Mouse (Mus musculus) inflammation-experienced regulatory T-cells, adult 6 months (primary cell): ENCODE measurements around the gene Klhdc2. TPM values are rescaled to one million over a fixed set of nuclear protein-coding genes. Genes with fewer than 3 reads are reported as not detected.

Experiments
- ATAC-seq: one replicate; pipeline ENCODE4 v1.8.0; 2017
- polyA plus RNA-seq, 3 experiments: library from polyadenylated mRNA; unstranded; fragments of 100-300 nt; shearing (Covaris generic); gene quantifications; one replicate each; pipeline ENCODE4 v1.2.1; 2017

Gene Klhdc2
- polyA plus RNA-seq, 3 experiments from 2014 or later, result 12.0 to 16.0 (median 14.3) TPM

GRCm38 (mm10) chr12:69302171-69302570, 5.7 kb downstream of the Klhdc2 start:
- no peak for ATAC-seq

- ATAC-seq, result no peak
Measured at GRCm38 (mm10) chr12:69304051-69304450, 7.6 kb downstream of the Klhdc2 start.

GRCm38 (mm10) chr12:69306333-69306732, 9.9 kb downstream of the Klhdc2 start:
- ATAC-seq, result no peak

- no peak for ATAC-seq
Measured at GRCm38 (mm10) chr12:69309659-69310058, 13.2 kb downstream of the Klhdc2 start.

GRCm38 (mm10) chr12:69318431-69318830, 21.9 kb downstream of the Klhdc2 start:
- ATAC-seq, result no peak

GRCm38 (mm10) chr12:69331187-69331586, 34.7 kb downstream of the Klhdc2 start:
- no peak for ATAC-seq

- no peak for ATAC-seq
Measured at GRCm38 (mm10) chr12:69332147-69332546, 35.7 kb downstream of the Klhdc2 start.

- peak; percentile 80 for ATAC-seq
Measured at GRCm38 (mm10) chr12:69333547-69333946, 37.1 kb downstream of the Klhdc2 start.

- no peak for ATAC-seq
Measured at GRCm38 (mm10) chr12:69349928-69350327, 53.4 kb downstream of the Klhdc2 start.

GRCm38 (mm10) chr12:69351685-69352084, 55.2 kb downstream of the Klhdc2 start:
- peak; percentile 54 for ATAC-seq

- peak; percentile 35 for ATAC-seq
Measured at GRCm38 (mm10) chr12:69356546-69357299, 60.2 kb downstream of the Klhdc2 start, which contains the start of gene Nemf. TSS of gene Nemf (minus strand) at chr12:69357165.

- ATAC-seq, result no peak
Measured at GRCm38 (mm10) chr12:69357300-69357646, 60.8 kb downstream of the Klhdc2 start.

Other genes with a start within 250 kb of the Klhdc2 start
- 1,000 to 10,000 TPM; 2,056 to 4,231 (median 2,807) TPM for gene Rps29, start 137.5 kb upstream of the Klhdc2 start, polyA plus RNA-seq
- gene Lrr1, start 127.9 kb upstream of the Klhdc2 start, polyA plus RNA-seq, result 1 to 10 TPM in 2 of 3 experiments, not detected in 1; 1.5 to 8.2 TPM
- 100 to 1,000 TPM; 533 to 565 (median 537) TPM for gene Rpl36al, start 112.6 kb upstream of the Klhdc2 start, polyA plus RNA-seq
- gene Mgat2, start 112.5 kb upstream of the Klhdc2 start, polyA plus RNA-seq, result 10 to 100 TPM; 17.8 to 27.9 (median 21.1) TPM
- 10 to 100 TPM in 1 of 3 experiments, 1 to 10 TPM in 2; 6.9 to 16.1 (median 8.8) TPM for gene Gm49383, start 99.6 kb upstream of the Klhdc2 start, polyA plus RNA-seq
- 1 to 10 TPM; 4.7 to 5.4 (median 4.7) TPM for gene Dnaaf2, start 98.3 kb upstream of the Klhdc2 start, polyA plus RNA-seq
- 10 to 100 TPM in 1 of 3 experiments, 1 to 10 TPM in 2; 7.9 to 15.2 (median 9.6) TPM for gene Gm49384, start 92.4 kb upstream of the Klhdc2 start, polyA plus RNA-seq
- gene Pole2, start 68.5 kb upstream of the Klhdc2 start, polyA plus RNA-seq, result 10 to 100 TPM in 1 of 3 experiments, 1 to 10 TPM in 2; 5.1 to 22.6 (median 7.6) TPM
- 10 to 100 TPM; 15.4 to 41.1 (median 25.4) TPM for gene Klhdc1, start 55.5 kb upstream of the Klhdc2 start, polyA plus RNA-seq
- gene Nemf, start 60.5 kb downstream of the Klhdc2 start, polyA plus RNA-seq, result 100 to 1,000 TPM; 135 to 198 (median 180) TPM
- gene Arf6, start 75.5 kb downstream of the Klhdc2 start, polyA plus RNA-seq, result 10 to 100 TPM; 40.5 to 93.3 (median 88.9) TPM
- gene Gm9887, start 75.8 kb downstream of the Klhdc2 start, polyA plus RNA-seq, result not detected